Mouse (Mus musculus) adrenal gland, postnatal 4 days (tissue): Measurements from ENCODE around the gene Arhgap10. TPM values are rescaled to one million over a fixed set of nuclear protein-coding genes. Genes with fewer than 3 reads are reported as not detected.

Experiments
- DNase-seq, 2 experiments: peaks; one replicate each; pipeline ENCODE4 v3.0.0; 2021 to 2022; ENCODE audit warnings: low spot score in 2 of 2, mixed read lengths in 2 of 2
- total RNA-seq, 2 experiments: library from RNA; stranded (reverse); gene quantifications; 2 replicates each; pipeline ENCODE4 v1.2.3; 2021

Gene Arhgap10
- total RNA-seq, 2 experiments from 2014 or later: 43.6 to 48.4 TPM

GRCm38 (mm10) chr8:77310026-77310425, 207.7 kb downstream of the Arhgap10 start:
- no peak for DNase-seq

DNA sequence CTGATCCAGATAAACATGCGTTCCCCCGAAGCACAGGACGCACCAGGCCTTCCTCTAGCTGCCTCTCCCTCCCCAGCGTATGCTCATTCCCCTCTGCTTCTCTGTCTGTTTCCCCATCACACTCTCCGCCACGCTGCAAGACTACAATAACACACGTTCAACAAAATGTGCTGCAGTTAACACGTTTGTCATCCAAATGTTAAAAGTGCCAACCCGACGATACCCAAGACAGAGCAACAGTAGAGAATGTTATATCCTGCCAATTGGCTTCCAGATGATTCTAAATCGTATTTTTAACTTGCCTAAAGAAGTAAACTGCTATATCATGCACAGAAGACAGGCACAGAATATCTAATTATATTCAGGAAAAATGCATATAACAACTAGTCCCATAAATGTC, 223.2 kb downstream of the Arhgap10 start:
- DNase-seq: no peak

GRCm38 (mm10) chr8:77292649-77293048, 225.1 kb downstream of the Arhgap10 start:
- no peak for DNase-seq

GRCm38 (mm10) chr8:77292120-77292519, 225.6 kb downstream of the Arhgap10 start:
- no peak for DNase-seq

GRCm38 (mm10) chr8:77288492-77288891, 229.3 kb downstream of the Arhgap10 start:
- no peak for DNase-seq

- DNase-seq: no peak
These were observed 229.7 kb downstream of the Arhgap10 start for GRCm38 (mm10) chr8:77288065-77288464.

GRCm38 (mm10) chr8:77284473-77284872, 233.3 kb downstream of the Arhgap10 start:
- DNase-seq: no peak

- no peak for DNase-seq
These were observed 235.0 kb downstream of the Arhgap10 start for GRCm38 (mm10) chr8:77282605-77283236.

DNA sequence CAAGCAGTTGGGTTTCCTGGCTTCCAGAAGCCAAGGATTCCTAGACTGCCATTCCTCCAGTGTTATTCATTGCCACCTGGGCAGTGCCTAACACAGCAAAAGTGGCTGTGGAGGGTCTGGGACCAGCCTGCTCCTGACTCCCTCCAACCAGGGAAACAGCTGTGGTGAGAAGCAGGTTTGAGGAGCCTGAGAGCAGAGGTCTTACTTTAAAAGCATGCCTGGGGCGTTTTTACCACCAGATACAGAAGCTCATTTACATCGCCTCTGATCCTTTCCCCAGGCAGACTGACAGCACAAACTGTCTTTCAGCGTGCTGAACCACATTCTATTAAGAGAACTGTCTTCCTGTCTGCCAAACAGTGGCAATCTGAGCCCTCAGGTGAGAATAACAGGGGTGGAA, 237.8 kb downstream of the Arhgap10 start:
- no peak for DNase-seq

- no peak for DNase-seq
These were observed 239.5 kb downstream of the Arhgap10 start for GRCm38 (mm10) chr8:77278246-77278645.

DNA sequence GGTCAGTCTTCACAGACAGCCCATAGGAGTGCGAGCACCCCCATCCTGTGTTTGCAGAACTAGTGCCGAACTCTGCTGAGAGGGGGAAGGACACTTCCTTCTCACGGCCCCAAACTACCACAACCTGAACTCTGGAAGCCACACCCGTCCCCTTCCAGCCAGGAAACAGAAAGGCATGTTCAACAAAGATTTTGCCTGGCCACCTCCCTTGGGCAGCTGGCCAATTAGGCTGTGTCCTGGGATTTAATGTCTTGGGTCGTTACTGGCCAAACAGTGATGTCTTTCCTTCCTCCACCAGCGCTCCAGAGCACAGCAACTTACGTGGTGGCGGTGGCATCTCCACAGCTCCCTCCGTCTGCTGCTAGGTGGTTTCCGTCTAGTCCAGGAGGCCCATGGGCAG, 240.9 kb downstream of the Arhgap10 start:
- DNase-seq: no peak

- DNase-seq: no peak
These were observed 242.2 kb downstream of the Arhgap10 start for GRCm38 (mm10) chr8:77275571-77275970.

- DNase-seq: no peak
These were observed 245.6 kb downstream of the Arhgap10 start for GRCm38 (mm10) chr8:77272136-77272535.

DNA sequence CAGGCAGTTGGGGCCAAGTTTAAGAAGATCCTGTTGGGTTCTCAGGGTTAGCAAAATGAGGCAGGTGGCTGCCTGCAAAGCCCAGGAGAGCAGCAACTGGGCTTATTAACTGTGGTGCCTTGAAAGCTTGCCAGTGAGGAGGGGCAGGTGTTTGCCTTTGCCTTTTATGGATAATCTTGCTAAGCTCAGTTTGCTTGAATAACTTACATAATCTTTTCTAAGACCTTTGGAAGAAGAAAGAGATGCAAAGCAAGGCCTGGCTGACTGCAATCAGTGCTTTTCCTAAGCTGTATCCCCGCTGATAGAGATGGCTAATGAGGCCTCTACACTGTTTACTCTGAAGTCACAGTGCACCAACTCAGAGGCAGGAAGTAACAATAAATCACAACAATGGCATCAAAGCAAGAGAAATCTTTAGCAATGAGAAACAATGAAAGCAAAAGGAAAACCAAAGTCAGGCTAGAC, 249.8 kb downstream of the Arhgap10 start:
- no peak for DNase-seq

DNA sequence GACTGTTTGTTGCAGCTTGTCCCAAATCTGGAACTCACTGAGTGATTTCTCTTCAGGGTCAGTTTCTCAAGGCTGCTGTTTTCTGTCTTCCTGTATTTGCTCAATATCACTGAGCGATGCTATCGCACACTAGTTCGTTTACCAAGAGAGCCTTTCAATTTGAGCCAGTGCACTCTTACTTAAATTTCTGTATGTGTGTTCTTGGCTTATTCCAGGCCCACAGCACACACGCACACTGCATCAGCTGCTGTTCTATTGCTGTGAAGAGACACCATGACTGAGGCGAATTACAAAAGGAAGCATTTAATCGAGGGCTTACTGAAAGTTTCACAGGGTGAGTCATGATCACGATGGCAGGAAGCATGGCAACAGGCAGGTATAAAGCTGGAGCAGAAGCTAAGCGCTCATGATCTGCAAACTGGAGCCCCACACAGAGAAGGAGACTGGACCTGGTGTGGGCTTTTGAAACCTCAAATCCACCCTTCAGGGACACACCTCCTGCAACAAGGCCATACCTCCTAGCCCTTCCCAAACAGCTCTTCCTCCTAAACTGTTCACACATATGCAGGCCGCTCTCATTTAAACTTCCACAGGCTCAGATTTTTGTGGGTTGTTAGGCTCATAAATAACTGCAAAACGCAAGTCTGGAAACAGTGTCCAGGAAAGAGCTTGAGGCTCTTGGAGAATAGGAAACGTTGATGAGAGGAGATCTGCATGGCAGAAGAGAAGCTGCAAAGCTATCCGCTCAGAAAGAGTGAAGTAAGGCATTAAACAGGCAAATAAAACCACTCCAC, 255.3 kb downstream of the Arhgap10 start:
- DNase-seq: no peak

DNA sequence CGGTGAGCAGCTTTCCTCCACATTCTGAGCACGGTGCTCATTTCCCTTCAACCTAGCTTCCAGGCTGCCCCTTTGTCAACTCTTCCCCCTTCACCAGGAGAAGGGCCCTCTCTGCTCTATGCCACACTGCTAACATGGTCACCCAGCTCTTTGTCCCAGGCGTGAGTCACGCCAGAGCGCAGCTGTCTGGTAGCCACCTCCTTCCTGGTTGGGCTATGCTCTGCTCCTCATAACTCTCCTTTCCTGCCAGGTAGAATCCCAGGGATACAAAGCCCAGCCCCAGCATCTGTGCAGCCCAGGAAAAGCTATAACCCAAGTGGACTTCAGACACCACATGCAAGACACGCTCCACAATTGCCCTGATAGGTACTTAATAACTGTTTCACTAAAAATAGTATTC, 256.5 kb downstream of the Arhgap10 start:
- no peak for DNase-seq

- DNase-seq: no peak
These were observed 260.7 kb downstream of the Arhgap10 start for GRCm38 (mm10) chr8:77257085-77257451.

- DNase-seq: no peak
These were observed 261.2 kb downstream of the Arhgap10 start for GRCm38 (mm10) chr8:77256450-77257084.

- DNase-seq: no peak
These were observed 263.3 kb downstream of the Arhgap10 start for GRCm38 (mm10) chr8:77254466-77254865.

DNA sequence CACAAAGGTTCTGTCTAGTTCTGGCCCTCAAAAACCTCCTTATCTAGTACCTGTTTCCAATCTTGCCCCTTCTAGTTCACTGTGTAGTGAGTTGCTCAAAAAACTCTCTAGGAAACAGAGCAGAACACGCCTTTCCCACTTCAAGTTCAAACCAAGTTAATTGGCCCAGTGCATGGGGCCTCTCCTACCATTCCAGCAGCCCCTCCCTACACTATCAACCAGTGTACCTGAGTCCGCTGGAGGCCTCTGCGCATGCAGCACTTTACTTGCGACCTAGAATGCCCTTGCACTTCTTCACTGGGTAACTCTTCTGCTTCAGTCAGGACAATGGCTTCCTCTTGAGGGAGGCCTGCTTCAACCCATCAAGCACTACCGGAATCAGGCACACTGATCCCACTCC, 266.6 kb downstream of the Arhgap10 start:
- no peak for DNase-seq

GRCm38 (mm10) chr8:77250094-77250493, 267.7 kb downstream of the Arhgap10 start:
- DNase-seq: no peak

DNA sequence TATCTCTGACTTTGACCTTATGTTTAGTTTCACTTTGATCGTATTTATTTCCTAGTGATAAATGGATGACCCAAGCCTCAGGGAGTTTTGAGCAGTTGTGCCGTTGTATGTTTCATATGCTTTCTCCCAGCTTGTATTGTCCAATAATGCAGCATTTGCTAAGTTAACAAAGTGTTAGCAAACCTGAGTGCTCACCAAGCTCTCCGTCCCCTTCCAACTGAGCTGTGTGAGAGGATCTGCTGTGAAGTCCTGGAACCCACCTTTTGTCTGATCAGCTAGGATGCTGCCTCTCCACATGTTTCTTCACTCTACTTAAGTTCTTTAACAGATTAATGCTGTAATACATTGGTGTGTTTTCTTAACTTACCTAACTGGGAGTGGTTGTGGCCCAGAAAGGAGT, 276.4 kb downstream of the Arhgap10 start:
- DNase-seq: no peak
